Mouse (Mus musculus) inflammation-experienced regulatory T-cells (primary cell): ENCODE data around the gene Best2. TPM values are rescaled to one million over a fixed set of nuclear protein-coding genes. Genes with fewer than 3 reads are reported as not detected.

ENCODE experiments used
- polyA plus RNA-seq, 2 experiments: library from polyadenylated mRNA; unstranded; fragments of 100-300 nt; shearing (Covaris generic); gene quantifications; one replicate each; pipeline ENCODE4 v1.2.1; 2017

Gene Best2
- polyA plus RNA-seq, result not detected

DNA sequence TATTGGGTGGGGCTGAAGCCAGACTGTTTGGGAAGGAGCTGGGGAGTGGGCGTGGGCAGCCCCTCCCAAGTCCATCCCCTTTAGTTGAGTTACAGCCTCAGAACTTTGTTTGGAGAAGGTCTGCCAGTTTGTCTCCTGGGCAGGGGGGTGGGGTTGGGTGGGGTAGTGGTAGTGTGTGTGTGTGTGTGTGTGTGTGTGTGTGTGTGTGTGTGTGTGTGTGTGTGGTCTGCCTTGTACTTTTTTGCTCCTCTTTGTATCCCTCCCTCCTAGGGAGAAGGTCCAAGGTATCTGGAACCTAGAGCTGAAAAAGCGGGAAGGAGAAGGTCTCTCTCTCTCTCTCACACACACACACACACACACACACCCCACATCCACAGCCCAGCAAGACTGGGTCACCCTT lies at the start of gene Best2:
TSS of gene Best2 (minus strand) at position 101 of the 400 bp plus-strand sequence.

DNA sequence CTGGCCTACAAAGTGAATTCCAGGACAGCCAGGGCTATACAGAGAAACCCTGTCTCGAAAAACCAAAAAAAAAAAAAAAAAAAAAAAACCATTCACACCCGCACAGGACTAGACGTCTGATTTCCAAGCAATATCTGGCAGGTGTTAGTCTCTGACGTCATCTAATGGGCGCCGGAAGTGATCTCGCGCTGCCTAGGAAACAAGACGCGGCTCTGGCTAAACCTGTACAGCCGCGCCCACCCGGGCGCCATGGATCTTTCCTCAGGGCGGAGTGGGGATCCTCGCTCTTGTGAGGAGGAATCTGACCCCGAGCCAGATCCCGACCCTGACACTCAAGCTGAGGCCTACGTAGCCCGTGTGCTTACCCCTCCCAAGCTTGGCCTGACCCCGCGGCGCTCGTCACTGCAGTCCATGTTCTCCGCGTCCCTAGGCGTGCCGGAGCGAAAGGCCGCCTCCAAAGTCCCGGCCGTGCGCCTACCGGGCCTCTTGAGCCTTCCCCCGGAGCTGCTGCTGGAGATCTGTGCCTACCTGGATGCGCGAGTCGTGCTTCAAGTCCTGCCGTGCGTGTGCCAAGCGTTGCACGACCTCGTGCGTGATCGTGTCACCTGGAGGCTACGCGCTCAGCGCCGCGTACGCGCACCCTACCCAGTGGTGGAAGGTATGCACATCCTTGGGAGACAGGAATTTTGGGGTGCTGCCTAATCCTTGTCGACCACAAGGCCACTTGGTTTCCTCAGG lies 45.7 kb upstream of the Best2 start, which contains the start of gene Fbxw9:
TSS of gene Fbxw9 (plus strand) at position 177 of the 738 bp plus-strand sequence.

DNA sequence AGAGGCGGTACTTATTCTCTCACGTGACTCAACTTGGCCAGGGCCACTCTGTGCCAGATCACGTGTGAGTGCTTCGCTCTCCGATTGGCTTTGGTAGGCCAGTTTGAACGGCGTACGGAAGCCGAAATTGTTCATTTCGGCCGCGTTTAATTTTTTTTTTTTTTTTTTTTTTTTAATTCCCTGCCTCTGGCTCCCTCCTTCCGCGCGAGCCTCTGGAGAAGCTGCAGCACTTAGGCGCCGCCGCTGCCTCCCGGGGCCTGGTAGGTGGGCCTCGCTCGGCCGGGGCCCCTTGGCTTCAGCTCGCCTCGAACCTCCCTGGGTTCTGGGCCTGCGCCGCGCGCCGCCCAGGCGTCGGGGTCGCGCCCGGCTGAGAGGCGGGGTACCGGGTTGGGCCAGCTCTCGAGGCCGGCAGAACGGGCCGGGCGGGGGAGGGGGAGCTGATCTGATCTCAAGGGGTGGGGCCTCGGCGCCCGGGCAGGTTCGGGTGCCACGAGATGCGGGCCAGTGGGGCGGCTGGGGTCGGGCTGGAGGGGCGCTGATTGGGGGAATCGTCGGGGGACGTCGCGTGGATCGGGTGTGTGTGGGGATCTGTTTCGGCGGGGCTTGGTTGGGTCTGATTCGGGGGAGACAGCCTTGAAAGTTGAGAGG lies 22.5 kb upstream of the Best2 start, which contains the start of gene Tnpo2:
TSS of gene Tnpo2 (plus strand) at position 198 of the 648 bp plus-strand sequence.

DNA sequence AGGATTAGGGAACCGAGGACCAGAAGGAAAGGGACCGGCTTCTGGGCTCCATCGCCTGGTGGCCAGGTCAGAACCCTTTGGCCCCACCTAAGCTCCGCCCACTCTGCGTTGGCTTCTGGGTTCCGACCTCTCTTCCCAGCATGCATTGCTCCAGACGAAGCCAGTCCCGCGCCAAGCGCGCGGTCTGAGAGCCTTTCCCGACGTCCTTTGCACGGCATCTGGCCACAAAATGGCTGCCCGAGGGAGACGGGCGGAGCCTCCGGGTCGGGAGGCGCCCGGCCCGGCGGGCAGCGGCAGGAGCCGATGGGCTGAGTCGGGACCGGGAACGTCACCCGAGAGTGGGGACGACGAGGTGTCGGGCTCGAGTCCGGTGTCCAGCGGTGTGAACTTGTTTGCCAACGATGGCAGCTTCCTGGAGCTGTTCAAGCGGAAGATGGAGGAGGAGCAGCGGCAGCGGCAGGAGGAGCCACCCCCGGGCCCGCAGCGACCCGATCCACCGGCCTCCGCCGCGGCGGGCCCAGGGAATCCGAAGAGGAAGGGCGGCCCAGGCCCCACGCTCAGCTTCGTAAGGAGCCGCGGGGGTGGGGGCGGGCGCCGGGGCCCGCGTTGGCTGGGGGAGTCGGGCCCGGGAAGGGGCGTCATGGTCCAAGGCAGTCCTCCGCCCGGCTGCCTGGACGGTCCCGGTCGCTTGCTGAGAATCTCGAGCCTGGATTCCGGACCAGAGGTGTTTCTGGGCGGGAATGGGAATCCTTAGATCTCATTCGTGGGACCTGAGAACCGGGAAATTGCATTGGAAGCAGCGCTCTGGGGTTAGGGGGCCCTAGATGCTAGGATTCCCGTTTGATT lies 12.6 kb upstream of the Best2 start, which contains the start of gene Trir:
TSS of gene Trir (plus strand) at position 154 of the 846 bp plus-strand sequence.

DNA sequence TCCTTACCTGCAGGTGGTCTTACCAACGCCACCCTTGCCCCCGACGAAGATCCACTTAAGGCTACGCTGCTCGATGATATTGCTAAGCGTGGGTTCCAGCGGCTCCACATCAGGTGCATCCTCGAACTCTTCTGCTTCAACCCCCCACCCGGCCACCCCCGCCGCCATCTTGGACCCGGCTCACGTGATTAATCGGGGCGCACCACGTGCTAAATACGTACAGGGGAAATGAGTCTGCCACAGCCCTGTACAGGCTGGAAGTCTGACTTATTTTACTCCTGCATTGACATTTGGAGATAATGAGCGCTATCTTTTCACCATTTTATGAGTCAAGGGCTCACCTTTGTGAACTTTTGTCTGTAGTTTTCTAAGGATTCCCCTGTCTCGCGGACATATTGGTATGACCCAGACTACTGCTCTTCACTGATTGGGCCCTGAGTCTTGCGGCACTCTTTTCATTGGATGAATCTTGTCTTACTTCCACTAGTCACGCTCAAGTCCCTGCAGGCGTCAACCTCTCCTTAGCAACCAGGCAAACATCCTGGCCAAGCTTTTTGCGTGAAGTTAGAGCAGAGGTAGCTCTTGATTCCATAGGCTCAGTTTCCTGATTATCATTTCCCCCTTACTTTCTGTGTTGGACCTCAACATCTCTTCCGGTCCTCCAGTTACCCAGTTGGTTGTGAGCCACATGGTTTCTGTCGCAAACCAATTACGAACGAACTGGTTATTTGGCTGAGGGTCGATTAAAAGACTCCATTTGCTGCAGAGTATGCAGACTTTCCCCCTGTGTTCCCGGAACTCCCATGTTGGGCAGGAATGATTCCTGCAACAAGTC lies 11.0 kb upstream of the Best2 start, which contains the start of gene Asna1:
TSS of gene Asna1 (minus strand) at position 184 of the 835 bp plus-strand sequence.

DNA sequence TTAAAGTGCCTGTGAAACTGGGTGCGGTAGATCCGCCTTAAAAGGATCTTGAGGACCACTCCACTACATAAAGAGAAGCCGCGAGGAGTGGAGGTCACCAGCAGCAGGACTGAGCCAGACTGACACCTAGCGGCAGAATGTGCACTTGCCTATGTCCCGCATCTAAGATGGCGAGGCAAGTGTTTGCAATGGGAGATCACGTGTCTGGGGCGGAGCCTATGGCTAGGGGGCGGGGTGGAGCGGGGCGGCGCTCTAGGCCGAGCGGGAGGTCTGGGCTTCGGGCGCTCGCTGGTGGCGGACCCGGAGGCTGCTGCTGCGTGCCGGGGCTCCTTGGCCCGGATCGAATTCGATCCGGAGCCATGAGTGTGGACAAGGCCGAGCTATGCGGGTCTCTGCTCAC lies 24.0 kb downstream of the Best2 start, which contains the start of gene Hook2:
TSS of gene Hook2 (plus strand) at position 255 of the 400 bp plus-strand sequence.

DNA sequence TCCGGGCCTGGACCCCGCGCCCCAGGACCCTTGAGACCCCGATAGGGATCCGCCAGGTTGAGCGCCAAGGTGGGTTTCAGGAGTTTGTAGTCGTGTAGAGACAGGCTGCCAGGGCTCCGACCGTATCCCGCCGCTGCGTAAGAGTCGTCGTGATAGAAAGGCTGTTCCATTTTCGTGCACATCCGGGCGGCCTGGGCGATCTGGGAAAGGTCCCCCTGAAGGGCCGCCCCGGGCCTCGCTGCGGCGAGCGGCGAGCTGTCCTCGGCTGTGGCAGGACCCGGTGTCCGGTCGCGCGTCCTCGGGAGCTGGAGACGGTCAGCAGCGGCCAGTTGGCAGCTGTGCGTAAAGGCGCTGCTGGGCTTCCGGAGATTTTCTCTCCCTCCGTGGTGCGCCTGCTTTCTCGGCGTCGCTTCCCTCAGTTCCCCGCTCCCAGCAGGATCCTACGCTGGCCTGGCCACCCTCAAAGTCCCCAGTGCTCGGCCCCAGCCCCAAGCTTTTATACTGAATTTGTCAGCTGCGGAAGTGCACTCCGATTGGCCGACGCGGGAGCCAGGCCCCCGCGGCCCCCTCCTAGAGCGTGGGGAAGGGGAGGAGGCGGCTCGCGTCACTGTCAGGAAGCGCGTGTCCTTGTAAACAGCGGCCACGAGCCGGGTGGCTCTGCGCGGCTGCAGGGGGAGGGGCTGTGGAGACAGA lies 35.9 kb downstream of the Best2 start, which contains the start of gene Junb:
TSS of gene Junb (minus strand) at position 471 of the 693 bp plus-strand sequence.

DNA sequence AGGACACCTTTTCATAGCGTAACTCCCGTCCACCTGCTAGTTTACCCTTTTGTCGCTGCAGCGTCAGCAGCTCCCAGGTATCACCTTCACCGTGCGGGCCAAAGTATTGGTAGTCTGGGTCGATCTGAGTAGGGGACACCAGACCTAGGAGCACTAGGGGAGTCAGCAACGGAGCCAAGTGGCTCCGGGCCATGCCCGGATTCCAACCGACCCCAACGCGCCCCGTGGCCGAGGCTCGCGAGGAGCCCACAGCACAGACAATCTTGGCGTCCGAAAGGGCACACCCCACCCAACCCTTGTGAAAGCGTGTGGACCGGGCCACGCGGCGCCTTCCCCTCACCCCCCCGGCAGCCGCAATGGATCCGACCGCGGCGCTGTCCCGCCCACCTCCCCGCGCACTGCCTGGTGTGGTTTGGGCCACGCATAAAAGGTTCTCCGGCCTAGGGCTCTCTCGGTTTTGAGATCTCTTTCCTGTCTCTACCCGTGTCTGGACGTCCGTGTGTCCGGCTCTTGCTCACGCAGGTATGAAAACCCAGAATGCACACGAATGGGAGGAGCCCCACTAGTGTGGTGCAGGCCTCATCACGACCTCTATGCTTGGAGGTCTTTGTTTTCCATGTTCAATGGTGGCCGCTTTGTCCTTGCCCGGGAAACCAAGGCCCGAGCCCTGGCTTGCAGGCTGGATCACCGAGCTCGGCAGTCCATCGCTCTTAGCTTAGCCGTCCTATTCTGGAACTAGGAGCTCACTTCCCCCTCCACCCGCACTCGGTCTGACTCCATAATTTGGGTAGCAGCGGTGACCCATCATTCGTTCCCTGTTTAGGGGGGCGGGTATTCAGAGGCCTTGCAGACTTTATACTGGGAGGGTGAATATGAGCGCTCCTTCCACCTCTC lies 44.8 kb downstream of the Best2 start, which contains the start of the genes Gm49661, Prdx2 and Rnaseh2a:
TSS of gene Gm49661 (minus strand) at position 193 of the 894 bp plus-strand sequence.
TSS of gene Prdx2 (plus strand) at position 347 of the 894 bp plus-strand sequence.
TSS of gene Rnaseh2a (minus strand) at position 527 of the 894 bp plus-strand sequence.

Other genes starting within 250 kb of the Best2 start
- gene Nfix, start 214.2 kb downstream of the Best2 start, polyA plus RNA-seq, result 1 to 10 TPM; 5.7 to 9.1 TPM
- 1 to 10 TPM; 6.6 to 7.9 TPM for gene Dand5, start 191.7 kb downstream of the Best2 start, polyA plus RNA-seq
- 10 to 100 TPM; 27.3 to 37.8 TPM for gene Gadd45gip1, start 183.0 kb downstream of the Best2 start, polyA plus RNA-seq
- gene Rad23a, start 173.9 kb downstream of the Best2 start, polyA plus RNA-seq, result 100 to 1,000 TPM; 152 to 202 TPM
- gene Calr, start 167.6 kb downstream of the Best2 start, polyA plus RNA-seq, result 100 to 1,000 TPM; 454 to 486 TPM
- 100 to 1,000 TPM in 1 of 2 experiments, 10 to 100 TPM in 1; 87.0 to 103 TPM for gene Farsa, start 157.5 kb downstream of the Best2 start, polyA plus RNA-seq
- 1 to 10 TPM; 3.8 to 4.9 TPM for gene Syce2, start 142.4 kb downstream of the Best2 start, polyA plus RNA-seq
- gene Gcdh, start 120.6 kb downstream of the Best2 start, polyA plus RNA-seq, result 10 to 100 TPM; 34.2 to 47.8 TPM
- under 1 TPM in 1 of 2 experiments, not detected in 1; 0.43 TPM for gene Klf1, start 112.6 kb downstream of the Best2 start, polyA plus RNA-seq
- 10 to 100 TPM; 12.8 to 18.4 TPM for gene Dnase2a, start 106.0 kb downstream of the Best2 start, polyA plus RNA-seq
- gene Mast1, start 77.2 kb downstream of the Best2 start, polyA plus RNA-seq, result 1 to 10 TPM in 1 of 2 experiments, under 1 TPM in 1; 0.92 to 1.5 TPM
- gene Rtbdn, start 67.5 kb downstream of the Best2 start, polyA plus RNA-seq, result under 1 TPM; 0.06 to 0.81 TPM
- not detected for gene Gm49661, start 45.1 kb downstream of the Best2 start, polyA plus RNA-seq
- 100 to 1,000 TPM; 159 to 190 TPM for gene Prdx2, start 44.9 kb downstream of the Best2 start, polyA plus RNA-seq
- 10 to 100 TPM; 71.6 to 93.6 TPM for gene Rnaseh2a, start 44.8 kb downstream of the Best2 start, polyA plus RNA-seq
- 100 to 1,000 TPM; 705 to 997 TPM for gene Junb, start 35.8 kb downstream of the Best2 start, polyA plus RNA-seq
- gene Hook2, start 23.9 kb downstream of the Best2 start, polyA plus RNA-seq, result 10 to 100 TPM in 1 of 2 experiments, 1 to 10 TPM in 1; 9.9 to 13.0 TPM
- 10 to 100 TPM; 42.3 to 45.3 TPM for gene Asna1, start 10.8 kb upstream of the Best2 start, polyA plus RNA-seq
- 100 to 1,000 TPM; 198 to 209 TPM for gene Trir, start 12.3 kb upstream of the Best2 start, polyA plus RNA-seq
- gene Tnpo2, start 22.4 kb upstream of the Best2 start, polyA plus RNA-seq, result 10 to 100 TPM; 27.1 to 27.2 TPM
- 1 to 10 TPM; 5.4 to 8.2 TPM for gene Fbxw9, start 45.5 kb upstream of the Best2 start, polyA plus RNA-seq
- gene Gm5741, start 53.5 kb upstream of the Best2 start, polyA plus RNA-seq, result 1 to 10 TPM; 1.3 to 1.8 TPM
- 100 to 1,000 TPM in 1 of 2 experiments, 10 to 100 TPM in 1; 87.4 to 118 TPM for gene Dhps, start 57.2 kb upstream of the Best2 start, polyA plus RNA-seq
- gene Wdr83os, start 66.2 kb upstream of the Best2 start, polyA plus RNA-seq, result 100 to 1,000 TPM; 165 to 168 TPM
- gene Wdr83, start 66.8 kb upstream of the Best2 start, polyA plus RNA-seq, result 10 to 100 TPM; 38.6 to 45.7 TPM
- gene Man2b1, start 68.7 kb upstream of the Best2 start, polyA plus RNA-seq, result 100 to 1,000 TPM; 143 to 145 TPM
- under 1 TPM in 1 of 2 experiments, not detected in 1; 0.25 TPM for gene Zfp791, start 108.6 kb upstream of the Best2 start, polyA plus RNA-seq
- gene Cks1brt, start 137.4 kb upstream of the Best2 start, polyA plus RNA-seq, result 1 to 10 TPM in 1 of 2 experiments, under 1 TPM in 1; 0.10 to 2.4 TPM
- not detected for gene Olfr371, start 211.5 kb upstream of the Best2 start, polyA plus RNA-seq